Mouse (Mus musculus) retina, embryonic 14.5 days (tissue): Measurements from ENCODE around the gene Mau2.
"Not testable (repeated sequence)": the region's sequence is repeated elsewhere in the genome, so short reads cannot be mapped to it uniquely, and the experiment has no call there.

Experiments
- DNase-seq: peaks from one replicate; pipeline ENCODE4 v3.0.0-alpha.2; 2015; ENCODE audit warnings: low spot score

Gene Mau2

DNA sequence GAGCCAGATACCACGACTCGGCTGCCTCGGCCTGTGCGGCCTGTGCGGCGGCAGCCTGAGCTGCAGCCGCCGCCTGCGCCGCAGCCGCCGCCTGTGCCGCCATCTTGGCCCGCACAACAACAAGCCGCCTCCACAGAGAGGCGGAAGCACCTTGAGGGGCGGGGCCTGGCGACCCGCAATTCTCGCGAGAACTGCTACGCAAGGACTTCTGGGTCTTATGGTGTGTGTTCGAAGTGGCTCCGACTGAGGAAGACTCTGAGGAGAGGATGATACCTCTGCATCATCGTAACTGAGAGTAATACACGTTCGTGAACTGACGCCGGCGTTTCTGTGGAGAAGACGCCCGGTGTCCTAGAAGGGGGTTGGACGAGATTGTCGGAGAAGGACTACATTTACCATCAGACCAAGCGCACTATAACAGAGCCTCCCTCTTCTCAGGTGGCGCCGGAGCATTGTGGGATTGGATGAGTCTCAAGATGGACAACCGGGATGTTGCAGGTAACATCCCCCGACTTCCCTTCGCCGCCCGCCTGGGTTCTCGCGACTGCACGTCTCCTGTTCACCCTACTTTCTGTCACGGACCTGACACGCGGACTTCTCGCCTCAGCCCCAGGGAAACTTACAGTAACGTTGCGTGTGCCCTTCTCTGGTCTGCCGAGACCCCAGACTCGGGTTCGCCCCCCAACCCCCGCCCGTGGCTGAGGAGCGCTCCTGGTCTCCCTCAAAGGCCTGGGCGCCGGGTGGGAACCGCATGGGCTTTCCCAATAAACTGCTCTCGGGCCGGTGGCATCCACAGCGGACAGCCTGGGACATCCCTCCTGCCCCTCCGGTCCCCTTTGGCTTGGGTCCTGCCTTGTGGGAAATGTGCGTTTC is at the start of gene Mau2, which contains the start of gene Sugp1:
TSS of gene Mau2 (minus strand) at position 152 of the 873 bp plus-strand sequence.
TSS of gene Sugp1 (plus strand) at position 231 of the 873 bp plus-strand sequence.
- DNase-seq = peak; percentile 98

DNA sequence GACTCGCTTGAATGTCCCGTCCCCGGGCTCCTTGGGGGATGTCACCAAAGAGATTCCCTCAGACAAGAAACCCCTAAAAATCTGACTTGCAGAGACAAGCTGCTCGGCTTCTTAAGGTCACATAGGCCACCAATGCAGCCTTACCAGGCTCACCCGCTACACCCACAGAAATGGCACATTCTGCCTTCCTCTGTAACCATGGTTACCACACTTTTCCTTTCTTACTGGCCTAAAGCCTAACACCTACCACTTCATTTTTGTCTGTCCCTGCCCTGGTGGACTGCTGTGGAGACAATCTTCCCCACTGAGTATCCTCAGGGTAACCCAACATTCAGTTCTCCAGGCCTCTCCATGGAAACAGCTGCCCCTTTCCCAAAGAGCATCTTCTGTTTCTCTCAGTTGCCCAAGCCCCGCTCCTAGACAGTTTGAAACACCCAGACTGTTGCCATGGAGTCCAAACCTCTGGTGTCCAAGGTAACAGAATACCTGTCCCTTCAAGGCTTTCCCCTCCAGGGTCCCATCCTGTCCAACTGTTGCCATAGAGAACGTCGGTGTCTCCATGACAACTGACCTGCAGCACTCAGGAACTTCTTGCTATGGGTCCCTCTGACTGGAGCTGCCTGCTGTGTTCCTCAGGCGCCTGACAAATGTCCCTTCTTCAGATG is 46.9 kb upstream of the Mau2 start:
- no peak for DNase-seq

DNA sequence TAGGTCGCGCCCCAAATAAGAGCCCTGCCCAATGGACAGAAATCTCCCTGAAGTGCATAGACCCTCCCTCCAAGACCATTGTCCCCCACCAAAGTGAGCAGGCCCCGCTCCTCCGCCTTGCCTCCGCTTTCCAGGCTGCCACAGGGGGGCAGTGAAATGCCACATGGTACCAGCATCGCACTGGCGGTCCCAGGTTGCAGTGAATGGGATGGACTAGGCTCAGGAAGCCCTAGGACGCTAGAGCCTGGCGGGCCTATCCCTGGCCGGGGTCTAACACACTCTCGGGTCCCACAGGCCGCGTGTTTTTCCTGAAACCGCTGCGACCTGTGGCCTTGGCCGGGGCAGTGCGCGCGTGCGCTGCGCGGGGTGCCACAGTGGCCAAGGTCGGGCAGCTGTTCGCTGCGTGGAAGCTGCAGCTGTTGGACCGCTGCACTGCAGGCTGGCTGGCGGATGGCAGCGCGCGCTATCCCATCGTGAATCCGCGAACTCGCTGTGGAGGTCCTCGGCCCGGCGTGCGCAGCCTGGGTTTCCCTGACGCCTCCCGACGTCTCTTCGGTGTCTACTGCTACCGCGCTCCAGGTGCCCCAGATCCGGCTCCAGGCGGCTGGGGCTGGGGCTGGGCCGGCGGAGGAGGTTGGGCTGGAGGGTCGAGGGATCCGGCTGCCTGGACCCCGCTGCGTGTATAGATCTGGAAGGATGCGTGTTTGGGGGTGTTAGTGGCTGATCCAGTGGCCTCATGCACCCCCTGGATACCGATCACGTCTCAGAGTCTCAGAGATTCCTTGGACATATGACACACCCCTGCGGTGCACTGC is 45.5 kb upstream of the Mau2 start:
- peak; percentile 72 for DNase-seq

DNA sequence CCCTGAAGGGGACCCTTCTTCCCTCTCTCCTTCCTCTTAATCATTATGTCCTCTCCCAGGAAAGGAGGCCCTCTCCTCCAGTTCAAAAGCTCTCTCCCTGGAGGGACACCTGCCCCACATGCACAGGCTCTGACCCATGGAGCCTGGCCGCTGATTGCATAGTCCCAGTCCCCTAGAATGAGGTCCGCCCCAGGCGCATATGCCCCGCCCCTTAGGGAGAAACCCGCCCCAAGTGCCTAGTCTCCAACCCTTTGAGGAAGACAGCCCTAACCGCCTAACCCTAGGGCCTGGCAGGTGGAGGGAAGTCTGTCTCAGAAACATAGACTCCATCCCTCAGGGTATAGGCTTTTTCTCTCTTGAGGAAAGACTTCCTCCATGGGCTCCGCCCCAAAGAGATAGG is 44.7 kb upstream of the Mau2 start:
- no peak for DNase-seq

DNA sequence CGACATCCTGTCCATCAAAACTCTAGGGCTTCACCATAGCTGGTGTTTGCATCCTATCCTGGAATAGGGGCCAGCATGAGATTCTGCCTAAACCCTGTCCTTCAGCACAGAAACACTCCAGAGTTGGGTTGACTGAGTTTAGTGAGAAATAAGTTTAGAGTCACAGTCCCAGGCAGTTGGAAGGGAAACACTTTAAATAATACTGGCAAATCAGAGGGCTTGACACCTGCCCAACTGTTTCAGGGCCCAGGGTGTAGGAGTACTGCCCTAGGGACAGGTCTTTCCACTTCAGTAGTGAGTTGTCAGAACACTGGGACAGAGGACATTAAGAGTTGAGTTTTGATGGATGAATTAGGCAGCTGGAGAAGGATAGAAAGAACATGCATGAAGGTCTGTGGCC is 43.6 kb upstream of the Mau2 start:
- no peak for DNase-seq

DNA sequence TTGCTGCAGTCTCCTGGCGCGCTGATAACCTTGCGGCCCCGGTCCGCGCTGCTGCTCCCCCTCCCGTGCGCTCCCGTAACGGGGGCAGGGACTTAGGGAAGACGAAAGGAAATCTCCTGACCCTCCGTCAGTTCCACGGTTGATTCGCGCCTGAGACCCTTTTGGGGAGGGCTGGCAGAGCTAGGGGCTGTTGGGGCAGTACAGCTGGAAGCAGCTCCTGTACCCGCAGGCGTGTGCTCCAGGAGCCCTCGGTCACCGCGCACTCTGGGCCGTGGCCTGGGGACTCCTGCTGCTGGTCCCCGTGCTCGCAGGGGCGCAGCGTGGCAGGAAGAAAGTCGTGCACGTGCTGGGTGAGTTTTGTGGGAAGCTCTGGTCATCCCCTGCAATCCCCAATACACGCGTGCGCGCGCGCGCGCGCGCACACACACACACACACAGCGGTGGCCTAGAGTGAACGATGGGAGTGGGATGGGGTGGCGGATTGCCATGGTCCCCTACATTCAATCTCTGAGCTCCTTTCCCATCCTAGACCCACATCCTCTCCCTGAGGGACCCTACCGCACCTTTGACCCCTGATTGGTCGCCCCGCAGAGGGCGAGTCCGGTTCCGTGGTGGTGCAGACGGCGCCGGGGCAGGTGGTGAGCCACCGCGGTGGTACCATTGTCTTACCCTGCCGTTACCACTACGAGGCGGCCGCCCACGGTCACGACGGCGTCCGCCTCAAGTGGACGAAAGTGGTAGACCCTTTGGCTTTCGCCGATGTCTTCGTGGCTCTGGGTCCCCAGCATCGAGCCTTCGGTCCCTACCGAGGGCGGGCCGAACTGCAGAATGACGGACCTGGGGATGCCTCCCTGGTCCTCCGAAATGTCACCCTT is 41.9 kb upstream of the Mau2 start:
- DNase-seq = peak; percentile 52

DNA sequence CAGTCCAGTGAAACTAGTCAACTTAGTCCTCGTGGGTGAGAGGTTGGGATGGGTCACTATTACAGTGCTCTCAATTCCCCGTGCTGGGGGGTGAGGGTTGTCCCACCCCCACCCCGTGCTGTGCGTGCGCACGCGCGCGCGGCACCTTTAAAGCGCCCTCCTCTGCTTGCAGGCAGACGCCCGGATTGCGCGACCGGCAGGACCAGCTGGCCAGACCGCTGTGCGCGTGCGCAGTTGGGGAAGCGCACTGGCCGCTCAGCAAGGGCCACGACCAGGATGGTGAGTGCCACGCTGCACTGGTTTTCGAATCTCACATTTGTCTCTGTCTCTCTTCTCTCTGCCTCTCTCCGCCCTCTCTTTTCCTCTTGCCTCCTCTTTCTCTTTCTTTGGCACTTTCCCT is 40.8 kb upstream of the Mau2 start, which contains the start of gene Hapln4:
TSS of gene Hapln4 (plus strand) at position 173 of the 400 bp plus-strand sequence.
- peak; percentile 71 for DNase-seq

DNA sequence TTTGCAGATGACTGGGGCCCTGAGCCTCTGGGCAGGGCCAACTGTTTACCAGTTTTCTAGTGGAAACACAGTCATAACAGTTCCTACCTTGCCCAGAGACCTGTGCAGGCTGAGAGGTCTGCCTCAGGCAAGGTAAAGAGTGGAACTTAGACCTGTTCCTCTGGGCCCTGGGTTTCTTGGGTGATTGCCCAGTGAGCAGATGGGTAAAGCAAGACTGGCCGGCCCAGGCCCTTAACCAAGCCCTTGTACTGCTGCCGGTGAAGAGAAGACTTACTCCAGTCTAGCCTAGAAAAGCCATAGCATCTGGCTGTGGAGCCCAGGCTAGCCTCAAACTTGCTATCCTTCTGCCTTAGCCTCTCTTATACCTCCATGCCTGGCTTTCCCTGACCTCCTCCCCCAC is 39.4 kb upstream of the Mau2 start:
- no peak for DNase-seq

DNA sequence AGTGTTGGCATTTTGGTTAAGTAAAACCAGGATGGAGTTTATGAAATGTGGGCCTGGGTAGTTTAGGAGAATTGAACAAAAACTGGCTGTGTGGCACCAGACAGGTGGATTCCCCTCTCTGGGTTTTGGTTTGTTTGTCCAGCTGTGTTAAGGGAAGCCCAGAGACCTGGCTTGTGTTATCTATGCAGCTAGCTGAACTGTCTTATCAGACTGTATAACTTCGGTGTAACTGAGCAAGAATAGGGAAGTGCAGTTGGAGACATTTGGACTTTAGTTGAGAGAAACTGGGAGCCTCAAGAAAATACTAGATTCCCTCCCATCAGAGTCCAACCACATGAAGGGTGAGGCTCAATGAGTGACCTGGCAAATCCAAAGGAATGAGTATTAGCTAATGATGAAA is 31.1 kb upstream of the Mau2 start:
- DNase-seq = no peak

DNA sequence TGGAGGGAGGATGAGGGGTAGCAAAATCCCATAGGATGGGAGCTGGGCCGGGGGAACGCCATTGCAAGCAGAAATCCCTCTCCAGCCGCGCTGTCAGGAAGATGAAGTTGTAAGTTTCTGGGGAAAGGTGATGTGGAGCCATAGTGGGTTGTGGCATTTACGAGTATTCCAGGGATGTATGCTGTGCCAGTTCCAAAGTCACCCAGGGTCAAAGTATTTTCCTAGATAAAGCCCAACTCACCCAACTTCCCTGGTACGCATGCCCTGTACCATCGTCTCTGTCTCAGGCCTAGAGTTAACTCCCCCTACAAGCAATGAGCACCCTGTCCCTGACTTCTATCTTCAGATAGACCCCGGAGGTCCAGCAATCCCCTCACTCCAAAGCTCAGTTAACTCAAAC is 30.6 kb upstream of the Mau2 start:
- DNase-seq = no peak

DNA sequence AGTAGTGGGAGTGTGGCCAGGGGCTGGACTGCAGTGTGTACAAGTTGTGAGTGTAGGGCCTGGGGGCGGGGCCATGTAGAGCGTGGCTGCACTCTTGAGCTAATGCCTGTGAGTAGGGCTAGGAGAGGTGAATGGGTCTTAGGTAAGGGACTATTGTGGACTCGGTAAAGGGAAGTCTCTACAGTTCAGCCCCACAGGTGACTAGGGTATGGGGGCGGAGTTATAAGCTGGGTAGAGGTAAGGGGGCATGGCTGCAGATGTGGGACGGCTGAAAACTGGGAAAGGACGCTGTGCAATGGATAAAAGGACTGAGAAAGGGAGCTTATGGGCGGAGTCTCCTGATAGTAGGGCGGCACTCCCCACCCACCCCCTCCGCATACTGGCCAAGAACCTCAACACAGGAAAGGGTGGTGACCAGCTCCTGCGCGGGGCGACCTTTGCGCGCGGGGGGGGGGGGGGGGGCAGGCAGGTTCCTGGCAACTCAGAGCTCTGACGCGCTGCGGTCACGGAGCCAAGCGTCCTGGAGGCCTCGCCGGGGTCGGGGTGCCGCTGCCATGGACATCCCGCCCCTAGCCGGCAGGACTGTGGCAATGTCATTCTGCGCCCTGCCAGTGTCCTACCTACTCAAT is 30.0 kb upstream of the Mau2 start, which contains the start of gene Tm6sf2:
TSS of gene Tm6sf2 (plus strand) at position 484 of the 629 bp plus-strand sequence.
- peak; percentile 25 for DNase-seq

DNA sequence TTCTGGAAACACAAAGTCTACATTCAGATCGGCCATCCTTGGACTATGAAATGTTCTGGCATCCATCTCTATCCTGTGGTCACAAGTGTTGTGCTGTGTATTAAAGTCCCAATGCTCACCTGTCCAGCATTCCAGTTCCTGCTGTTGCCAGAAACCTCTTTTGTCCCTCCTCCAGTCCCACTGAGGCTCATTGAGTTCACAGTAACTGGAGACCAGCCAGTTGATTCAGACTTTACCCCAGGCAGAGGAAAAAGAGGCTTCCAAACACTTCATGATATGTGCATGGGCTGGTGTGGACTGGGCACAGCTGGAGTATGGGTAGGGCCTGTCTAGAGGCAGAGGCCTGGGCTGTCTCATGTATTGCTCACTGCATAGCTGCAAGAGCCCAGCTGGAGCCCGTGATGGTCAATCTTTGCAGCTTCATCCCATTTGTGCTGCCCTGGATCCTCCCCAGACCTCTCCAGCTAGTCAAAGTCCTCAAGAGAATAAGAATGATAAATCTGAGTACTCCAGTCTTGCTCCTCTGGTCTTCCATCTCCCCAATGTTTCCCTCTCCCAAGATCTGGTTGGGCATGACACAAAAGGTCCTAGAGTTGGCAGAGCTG is 29.4 kb upstream of the Mau2 start:
- no peak for DNase-seq

DNA sequence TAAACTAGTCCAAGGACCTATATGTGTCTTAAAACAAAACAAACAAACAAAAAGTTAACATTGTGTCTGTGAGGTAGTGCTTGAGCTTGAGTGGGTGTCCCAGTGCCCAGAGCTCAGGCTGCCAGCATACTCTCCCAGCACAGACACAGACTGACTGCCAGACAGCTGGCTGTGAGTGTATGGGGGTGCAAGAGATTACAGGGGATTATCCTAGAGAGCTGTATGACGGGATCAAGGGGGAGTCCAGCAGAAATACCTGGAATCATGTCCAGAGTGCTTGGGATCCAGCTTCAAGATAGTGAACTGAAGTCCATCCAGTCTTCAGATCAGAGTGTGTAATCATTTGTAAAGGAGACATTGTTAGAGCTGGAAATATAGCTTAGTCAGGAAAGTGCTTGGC is 15.2 kb upstream of the Mau2 start:
- no peak for DNase-seq

DNA sequence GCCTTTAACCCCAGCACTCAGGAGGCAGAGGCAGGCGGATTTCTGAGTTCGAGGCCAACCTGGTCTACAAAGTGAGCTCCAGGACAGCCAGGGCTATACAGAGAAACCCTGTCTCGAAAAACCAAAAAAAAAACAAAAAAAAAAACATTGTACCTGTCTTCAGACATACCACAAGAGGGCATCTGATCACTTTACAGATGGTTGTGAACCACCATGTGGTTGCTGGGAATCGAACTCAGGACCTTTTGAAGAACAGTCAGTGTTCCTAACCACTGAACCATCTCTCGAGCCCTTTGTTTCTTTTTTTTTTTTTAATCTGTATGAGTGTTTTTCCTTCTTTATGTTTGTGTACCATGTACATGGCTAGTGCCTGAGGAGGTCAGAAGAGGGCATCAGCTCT is 7.9 kb upstream of the Mau2 start:
- not testable (repeated sequence) for DNase-seq

DNA sequence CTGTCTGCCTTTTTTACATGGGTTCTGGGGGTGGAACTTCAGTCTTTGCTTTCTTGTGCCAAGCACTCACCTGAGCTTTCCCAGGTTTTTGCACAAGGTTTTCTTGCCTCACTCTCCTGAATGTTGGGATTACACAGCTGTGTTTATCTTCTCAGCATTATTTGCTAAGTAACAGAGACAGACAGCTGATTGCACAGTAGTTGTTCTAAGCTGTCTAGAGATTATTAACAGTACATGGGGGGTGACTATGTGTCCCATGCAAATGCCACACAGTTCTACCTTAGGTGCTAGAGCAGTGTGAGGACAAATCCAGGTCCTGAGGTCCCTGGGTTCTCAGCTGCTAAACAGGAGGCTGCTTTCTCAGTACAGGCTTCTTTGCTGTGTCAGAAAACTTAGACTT is 7.1 kb upstream of the Mau2 start:
- no peak for DNase-seq

DNA sequence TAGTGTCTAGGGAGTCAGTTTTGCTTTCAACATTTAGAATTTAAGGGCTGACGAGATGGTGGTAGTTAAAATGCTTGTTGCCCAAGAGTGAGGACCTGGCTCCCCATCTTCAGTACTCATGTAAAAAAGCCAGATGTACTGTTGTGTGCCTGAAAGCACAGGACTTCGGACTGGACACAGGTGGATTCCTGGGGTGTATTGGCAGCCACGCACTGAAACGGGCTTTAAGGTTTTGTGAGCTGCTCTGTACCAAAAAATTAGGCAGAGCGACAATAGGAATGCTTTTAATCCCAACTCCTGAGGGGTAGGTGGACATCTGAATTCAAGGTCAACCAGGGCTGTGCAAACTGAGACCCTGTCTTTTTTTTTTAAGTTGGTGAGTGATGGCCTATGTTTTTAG is 1.5 kb upstream of the Mau2 start:
- no peak for DNase-seq

DNA sequence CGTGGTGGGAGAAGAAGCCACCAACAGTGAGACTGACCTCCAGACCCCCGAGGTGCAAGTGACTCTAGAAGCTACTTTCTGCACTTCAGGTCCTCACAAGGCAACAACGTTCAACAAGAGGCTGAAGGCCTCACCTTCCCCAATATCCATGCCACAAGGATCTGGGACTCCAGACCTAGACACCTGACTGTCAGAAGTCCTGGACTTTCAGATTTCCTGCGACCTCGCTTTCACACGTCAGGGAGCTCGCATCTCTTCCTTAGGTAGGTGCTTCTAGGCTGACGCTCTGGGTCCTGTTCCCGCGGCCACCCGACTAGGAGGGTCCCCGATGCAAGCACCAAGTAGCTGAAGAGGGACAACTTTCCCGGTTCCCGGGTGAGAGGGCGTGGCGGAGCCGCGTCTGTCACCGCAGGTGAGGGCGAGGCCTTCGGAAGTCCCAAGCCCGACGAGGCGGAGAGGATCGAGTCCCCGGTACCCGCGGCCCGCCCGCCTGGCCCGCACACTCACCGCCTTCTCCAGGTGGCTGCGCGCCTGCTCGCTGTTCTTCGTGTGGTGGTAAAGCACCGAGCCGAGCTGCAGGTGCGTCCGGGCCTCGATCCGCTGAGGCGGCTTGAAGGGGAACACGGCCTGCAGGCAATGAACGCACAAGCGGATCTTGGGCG is 518 bp downstream of the Mau2 start:
- peak; percentile 3 for DNase-seq

DNA sequence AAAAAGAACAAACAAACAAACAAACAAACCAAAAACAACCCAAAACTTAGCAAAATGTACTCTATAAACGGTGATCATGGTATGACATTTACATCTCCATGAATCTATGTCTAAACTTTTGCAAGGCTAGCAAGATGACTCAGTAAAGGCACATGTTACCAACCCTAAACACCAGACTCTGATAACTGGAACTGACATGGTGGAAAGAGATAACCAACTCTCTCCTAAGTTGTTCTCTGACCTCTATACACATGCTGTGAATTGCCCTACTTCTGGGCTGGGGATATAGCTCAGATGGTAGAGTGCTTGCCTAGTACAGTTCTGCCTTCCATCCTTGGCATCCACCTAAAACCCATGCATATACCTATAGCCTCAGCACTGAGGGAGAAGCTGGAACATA is 4.5 kb downstream of the Mau2 start:
- DNase-seq = peak; percentile 5

DNA sequence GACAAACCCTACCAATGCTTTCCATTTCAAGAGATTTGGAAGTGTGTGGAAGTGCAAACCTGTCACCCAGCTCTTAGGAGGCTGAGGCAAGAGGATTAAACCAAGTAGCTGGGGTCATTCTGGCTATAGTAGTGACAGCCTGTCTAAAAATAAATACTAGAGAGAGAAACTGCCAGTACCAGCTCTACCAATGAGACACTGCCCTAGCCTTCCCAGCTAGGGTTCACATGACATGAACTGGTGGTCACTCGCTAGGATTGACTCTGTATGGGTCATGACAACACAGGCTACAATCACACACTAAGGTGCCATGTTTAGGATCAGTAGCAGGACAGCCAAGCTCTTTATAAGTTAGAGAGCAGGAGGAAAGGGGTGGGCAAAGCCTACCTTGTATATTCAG is 12.3 kb downstream of the Mau2 start:
- DNase-seq = no peak

DNA sequence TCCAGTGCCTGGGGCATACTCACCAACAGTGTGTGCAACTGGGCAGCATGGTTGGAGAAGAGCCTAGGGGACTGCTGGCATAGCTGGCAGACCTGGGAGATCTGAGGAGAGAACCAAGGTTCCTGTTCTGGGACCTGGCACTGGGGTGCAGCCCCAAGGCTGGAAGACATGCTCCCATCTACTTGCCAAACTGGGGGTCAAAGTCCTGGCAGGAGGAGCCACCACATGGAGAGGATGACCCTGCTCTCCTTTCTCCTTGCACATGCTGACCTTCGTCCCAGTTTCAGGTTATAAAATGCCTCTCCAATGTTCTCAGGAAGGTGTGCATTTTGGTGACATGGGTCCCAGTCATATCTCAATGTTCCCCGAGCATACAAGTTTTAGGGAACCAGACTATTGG is 16.4 kb downstream of the Mau2 start:
- no peak for DNase-seq
